Mouse (Mus musculus) adrenal gland, postnatal 25 days (tissue): ENCODE data around the gene Cep170b. TPM values are rescaled to one million over a fixed set of nuclear protein-coding genes. Genes with fewer than 3 reads are reported as not detected.

Experiments used
- DNase-seq: peaks from one replicate; pipeline ENCODE4 v3.0.0; 2021; ENCODE audit warnings: mixed read lengths
- total RNA-seq: library from RNA; stranded (reverse); gene quantifications from 2 replicates; pipeline ENCODE4 v1.2.3, GENCODE M21; 2021

Cep170b gene
- total RNA-seq, 1 experiment from 2014 or later = 42.4 TPM

- no peak for DNase-seq
Measured at GRCm38 (mm10) chr12:112763176-112763575, 42.9 kb downstream of the Cep170b start.

- DNase-seq = peak; percentile 73
Measured at GRCm38 (mm10) chr12:112764141-112764540, 43.9 kb downstream of the Cep170b start.

GRCm38 (mm10) chr12:112764991-112765390 lies 44.7 kb downstream of the Cep170b start:
- no peak for DNase-seq

GRCm38 (mm10) chr12:112766586-112766985 lies 46.3 kb downstream of the Cep170b start:
- no peak for DNase-seq

- no peak for DNase-seq
Measured at GRCm38 (mm10) chr12:112767036-112767890, 47.0 kb downstream of the Cep170b start.

GRCm38 (mm10) chr12:112768166-112768565 lies 47.9 kb downstream of the Cep170b start:
- DNase-seq = no peak

GRCm38 (mm10) chr12:112769031-112769430 lies 48.8 kb downstream of the Cep170b start:
- no peak for DNase-seq

GRCm38 (mm10) chr12:112769751-112770150 lies 49.5 kb downstream of the Cep170b start:
- DNase-seq = no peak

- no peak for DNase-seq
Measured at GRCm38 (mm10) chr12:112770396-112770795, 50.1 kb downstream of the Cep170b start.

GRCm38 (mm10) chr12:112772306-112772705 lies 52.1 kb downstream of the Cep170b start:
- no peak for DNase-seq

- DNase-seq = no peak
Measured at GRCm38 (mm10) chr12:112773366-112773765, 53.1 kb downstream of the Cep170b start.

GRCm38 (mm10) chr12:112774026-112774425 lies 53.8 kb downstream of the Cep170b start:
- DNase-seq = no peak

- no peak for DNase-seq
Measured at GRCm38 (mm10) chr12:112774481-112774880, 54.2 kb downstream of the Cep170b start.

- no peak for DNase-seq
Measured at GRCm38 (mm10) chr12:112791026-112791425, 70.8 kb downstream of the Cep170b start.

GRCm38 (mm10) chr12:112793601-112794355 lies 73.5 kb downstream of the Cep170b start:
- peak; percentile 67 for DNase-seq

GRCm38 (mm10) chr12:112794356-112794816 lies 74.1 kb downstream of the Cep170b start:
- no peak for DNase-seq

- DNase-seq = no peak
Measured at GRCm38 (mm10) chr12:112794998-112795397, 74.7 kb downstream of the Cep170b start.

GRCm38 (mm10) chr12:112795466-112796104 lies 75.3 kb downstream of the Cep170b start:
- DNase-seq = no peak
